Comparison of ENCODE assay signal across 9 mouse cellular contexts in the genomic region with DNA sequence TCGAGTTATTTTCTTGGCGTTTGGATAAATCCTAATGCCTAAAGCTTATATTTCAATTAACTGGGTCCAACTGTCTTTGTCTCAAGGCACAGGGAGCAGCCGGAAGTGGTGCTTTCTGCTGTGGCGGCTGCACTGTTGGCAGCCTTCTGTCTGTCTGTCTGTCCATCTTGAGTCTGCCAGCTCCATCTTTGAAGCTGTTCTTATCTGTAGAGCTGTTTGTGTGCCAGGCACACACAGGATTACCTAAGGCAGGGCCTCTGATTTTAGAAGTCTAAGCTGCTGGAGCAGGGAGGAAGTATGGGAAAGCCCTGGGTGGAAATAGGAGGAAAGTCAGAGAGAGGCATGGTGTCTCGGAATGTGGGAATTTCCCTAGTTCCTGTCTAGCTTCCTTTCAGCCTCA.
DNase-seq lines count a peak whose midpoint lies in the region; ATAC-seq and TF ChIP-seq lines count a peak whose summit lies in the region.
"Had no signal": no experiment of that assay in that cellular context is flagged by ENCODE, and none has a peak within 500 bp of the region (broad histone marks: within the 10 kb centered on the region; RNA-seq: fewer than 3 reads in every experiment).

No protein-coding gene starts in this region.

- intact Hi-C loops in heart, postnatal 25 days (cut with DNase I) = loop anchor here (5.0 kb wide), 1 partner anchor 467 kb away; no protein-coding TSS in a partner anchor

- peak overlapping the region; percentile 43 for H3K4me2 ChIP-seq in heart, embryonic 14.5 days (ENCODE audit: low read length)
- H3K4me2 ChIP-seq in forebrain, embryonic 11.5 days (ENCODE audit: low read depth, low read length, severe bottlenecking) = 0 out of 2 replicates have a peak overlapping the region, but pooled peaks have one; percentile 0
- no peak overlapping the region for H3K4me2 ChIP-seq in limb, embryonic 12.5 days
- H3K4me2 ChIP-seq in midbrain, postnatal 0 days (ENCODE audit: low read depth, low read length, poor library complexity, severe bottlenecking) = peak overlapping the region; percentile 1; the same call in 1 of the 2 replicates

- H3K27ac ChIP-seq in heart, embryonic 14.5 days (replicated peaks in 1 of 2; ENCODE audit: control insufficient read depth in 1 of 2, insufficient read depth in 1 of 2, low read depth in 2 of 2, low read length in 2 of 2) = peak overlapping the region; percentile 62 to 70
- H3K27ac ChIP-seq in forebrain, embryonic 11.5 days (ENCODE audit: low read depth, low read length) = no peak overlapping the region
- 0 out of 2 replicates have a peak overlapping the region, but pooled peaks have one; percentile 31 for H3K27ac ChIP-seq in limb, embryonic 12.5 days
- H3K27ac ChIP-seq in midbrain, postnatal 0 days (ENCODE audit: low read depth, low read length) = peak overlapping the region; percentile 13

- no peak overlapping the region for H3K9ac ChIP-seq in heart, embryonic 14.5 days (ENCODE audit: low read length)
- no peak overlapping the region for H3K9ac ChIP-seq in forebrain, embryonic 11.5 days (ENCODE audit: low read length)
- H3K9ac ChIP-seq in limb, embryonic 12.5 days (replicated peaks) = no peak overlapping the region
- no peak overlapping the region for H3K9ac ChIP-seq in midbrain, postnatal 0 days (replicated peaks; ENCODE audit: low read length, poor library complexity, severe bottlenecking)

- no peaks in the 10 kb centered on the region for H3K36me3 ChIP-seq in heart, embryonic 14.5 days (ENCODE audit: control insufficient read depth, insufficient read depth, low read length)
- H3K36me3 ChIP-seq in forebrain, embryonic 11.5 days (ENCODE audit: control insufficient read depth, insufficient read depth, low read length) = no peaks in the 10 kb centered on the region
- H3K36me3 ChIP-seq in limb, embryonic 12.5 days = no peaks in the 10 kb centered on the region
- no peaks in the 10 kb centered on the region for H3K36me3 ChIP-seq in midbrain, postnatal 0 days (ENCODE audit: insufficient read depth, low read length)

- 12% methylated on average over 5 of the region's 5 CpGs for WGBS in heart, embryonic 14.5 days
- WGBS in forebrain, embryonic 11.5 days = 33% methylated on average over 5 of the region's 5 CpGs
- 26% methylated on average over 5 of the region's 5 CpGs for WGBS in limb, embryonic 12.5 days
- 15% methylated on average over 5 of the region's 5 CpGs for WGBS in midbrain, postnatal 0 days

- TF ChIP-seq CTCF in midbrain, postnatal 0 days (IDR thresholded peaks at IDR 0.05) = no peak

- peaks cover 11 to 16% of the 10 kb centered on the region in 2 experiments for H3K4me1 ChIP-seq in heart, embryonic 14.5 days (ENCODE audit: control insufficient read depth in 2 of 2, insufficient read depth in 2 of 2, low read length in 2 of 2)
- peaks cover 9% of the 10 kb centered on the region; the same call in 1 of the 2 replicates for H3K4me1 ChIP-seq in forebrain, embryonic 11.5 days (replicated peaks; ENCODE audit: control insufficient read depth, insufficient read depth, low read length)
- peaks cover 18% of the 10 kb centered on the region for H3K4me1 ChIP-seq in limb, embryonic 12.5 days (replicated peaks)
- H3K4me1 ChIP-seq in midbrain, postnatal 0 days (ENCODE audit: insufficient read depth, low read length) = peaks cover 16% of the 10 kb centered on the region

- ATAC-seq in heart, embryonic 14.5 days (ENCODE audit: insufficient number of reproducible peaks, insufficient read depth, low FRiP score, low read depth) = peak; percentile 70
- ATAC-seq in forebrain, embryonic 11.5 days (replicated peaks; ENCODE audit: low FRiP score) = no peak
- no peak for ATAC-seq in limb, embryonic 12.5 days (ENCODE audit: insufficient number of reproducible peaks, insufficient read depth, low FRiP score, low TSS enrichment, low read depth)
- no peak for ATAC-seq in midbrain, postnatal 0 days (ENCODE audit: low FRiP score)

- H3K4me3 ChIP-seq in heart, embryonic 14.5 days (ENCODE audit: control insufficient read depth in 1 of 2, insufficient read depth in 1 of 2, low read depth in 1 of 2, low read length in 2 of 2) = no peak overlapping the region
- H3K4me3 ChIP-seq in forebrain, embryonic 11.5 days (ENCODE audit: low read depth, low read length) = no peak overlapping the region
- no peak overlapping the region for H3K4me3 ChIP-seq in limb, embryonic 12.5 days (replicated peaks)
- no peak overlapping the region for H3K4me3 ChIP-seq in midbrain, postnatal 0 days (ENCODE audit: low read depth, low read length)

- no peaks in the 10 kb centered on the region for H3K27me3 ChIP-seq in heart, embryonic 14.5 days (ENCODE audit: control insufficient read depth, insufficient read depth, low read length)
- H3K27me3 ChIP-seq in forebrain, embryonic 11.5 days (ENCODE audit: control insufficient read depth, insufficient read depth, low read length) = no peaks in the 10 kb centered on the region
- H3K27me3 ChIP-seq in limb, embryonic 12.5 days = no peaks in the 10 kb centered on the region
- no peaks in the 10 kb centered on the region for H3K27me3 ChIP-seq in midbrain, postnatal 0 days (ENCODE audit: insufficient read depth, low read length)
- H3K27me3 ChIP-seq: CH12.LX had no signal

- DNase-seq in heart, postnatal 25 days (ENCODE audit: low spot score) = no peak
- DNase-seq in forebrain, embryonic 11.5 days (ENCODE audit: low spot score) = no peak
- peak; percentile 3 for DNase-seq in midbrain, postnatal 0 days (ENCODE audit: low spot score)
- DNase-seq in gastrocnemius, postnatal 25 days = no peak
- DNase-seq in thymus, postnatal 4 days = no peak
- no peak for DNase-seq in adrenal gland, postnatal 25 days

- H3K9me3 ChIP-seq in heart, embryonic 14.5 days (ENCODE audit: control insufficient read depth, low read length) = no peaks in the 10 kb centered on the region
- H3K9me3 ChIP-seq in forebrain, embryonic 11.5 days (ENCODE audit: control insufficient read depth, low read length) = no peaks in the 10 kb centered on the region
- H3K9me3 ChIP-seq in limb, embryonic 12.5 days = no peaks in the 10 kb centered on the region
- H3K9me3 ChIP-seq in midbrain, postnatal 0 days (ENCODE audit: low read length) = no peaks in the 10 kb centered on the region
